In genomic region chr16:4548953-4549688, GRCm38 (mm10) we compare ENCODE assay signal across 14 mouse cellular contexts. TPM values are rescaled to one million over a fixed set of nuclear protein-coding genes. Genes with fewer than 3 reads are reported as not detected.
DNase-seq lines count a peak whose midpoint lies in the region; ATAC-seq and TF ChIP-seq lines count a peak whose summit lies in the region.
"Had no signal": no experiment of that assay in that cellular context is flagged by ENCODE, and none has a peak within 500 bp of the region (broad histone marks: within the 10 kb centered on the region; RNA-seq: fewer than 3 reads in every experiment).

No protein-coding gene starts in this region.

- no peaks in the 10 kb centered on the region for H3K27me3 ChIP-seq in intestine, embryonic 16.5 days (replicated peaks; ENCODE audit: control insufficient read depth, insufficient read depth, low read length)
- H3K27me3 ChIP-seq in kidney, adult 2 months (replicated peaks; ENCODE audit: control insufficient read depth, insufficient read depth, low read length) = no peaks in the 10 kb centered on the region
- H3K27me3 ChIP-seq: liver, embryonic 15.5 days had no signal

- peak; percentile 91 for ATAC-seq in intestine, embryonic 16.5 days

- H3K4me2 ChIP-seq in intestine, embryonic 16.5 days (ENCODE audit: low read depth, low read length) = peak overlapping the region; percentile 26
- H3K4me2 ChIP-seq: hindbrain, embryonic 14.5 days; liver, embryonic 15.5 days had no signal

- no peak overlapping the region for H3K27ac ChIP-seq in layer of hippocampus, adult 2 months
- peak overlapping the region; percentile 91 for H3K27ac ChIP-seq in intestine, embryonic 16.5 days (ENCODE audit: low read length)
- no peak overlapping the region for H3K27ac ChIP-seq in kidney, adult 2 months (ENCODE audit: insufficient read depth, low read depth, low read length)
- H3K27ac ChIP-seq: hindbrain, embryonic 14.5 days; left cerebral cortex, adult 2 months; liver, embryonic 15.5 days had no signal

- DNase-seq in layer of hippocampus, adult 2 months (ENCODE audit: low spot score in 2 of 2) = no peak
- no peak for DNase-seq in layer of hippocampus, postnatal 10 days (ENCODE audit: low spot score in 2 of 2)
- DNase-seq in B cell, adult 2 months = peak; percentile 48
- peak; percentile 63 for DNase-seq in ES-CJ7 (ENCODE audit: low read depth, low spot score)
- DNase-seq in frontal cortex, postnatal 36 days (ENCODE audit: low spot score in 2 of 2) = no peak
- no peak for DNase-seq in kidney, adult 2 months
- DNase-seq in adrenal gland, postnatal 14 days = no peak
- DNase-seq: adrenal gland, postnatal 10 days; cerebellum, adult 11-12 months; retina, postnatal 1 day had no signal

- H3K4me1 ChIP-seq in intestine, embryonic 16.5 days (ENCODE audit: control insufficient read depth, insufficient read depth, low read length) = peaks cover 28% of the 10 kb centered on the region
- no peaks in the 10 kb centered on the region for H3K4me1 ChIP-seq in kidney, adult 2 months (ENCODE audit: control insufficient read depth, insufficient read depth, low read length)

- H3K9me3 ChIP-seq in intestine, embryonic 16.5 days (ENCODE audit: control insufficient read depth, low read length) = no peaks in the 10 kb centered on the region
- H3K9me3 ChIP-seq: liver, embryonic 15.5 days had no signal

- no peak overlapping the region for H3K4me3 ChIP-seq in layer of hippocampus, adult 2 months
- H3K4me3 ChIP-seq in intestine, embryonic 16.5 days (ENCODE audit: low read length) = peak overlapping the region; percentile 15
- no peak overlapping the region for H3K4me3 ChIP-seq in kidney, adult 2 months (ENCODE audit: insufficient read depth, low read depth, low read length)
- H3K4me3 ChIP-seq: left cerebral cortex, adult 2 months; liver, embryonic 15.5 days had no signal

- peak overlapping the region; percentile 23; the same call in 1 of the 2 replicates for H3K9ac ChIP-seq in intestine, embryonic 16.5 days (ENCODE audit: low read depth, low read length)
- H3K9ac ChIP-seq: hindbrain, embryonic 14.5 days; liver, embryonic 15.5 days had no signal

- peak; percentile 47 for TF ChIP-seq CTCF in layer of hippocampus, adult 2 months (conservative IDR thresholded peaks at IDR 0.05)
- no peak; the same call in 1 of the 2 replicates for TF ChIP-seq CTCF in kidney, adult 2 months (conservative IDR thresholded peaks at IDR 0.05; ENCODE audit: insufficient read depth, insufficient read length, low read depth, low read length)

- no peaks in the 10 kb centered on the region for H3K36me3 ChIP-seq in intestine, embryonic 16.5 days (ENCODE audit: control insufficient read depth, insufficient read depth, low read length)
- H3K36me3 ChIP-seq in kidney, adult 2 months (ENCODE audit: control insufficient read depth, insufficient read depth, low read length) = no peaks in the 10 kb centered on the region

- no peak for TF ChIP-seq POLR2A in kidney, adult 2 months (IDR thresholded peaks at IDR 0.05; ENCODE audit: low read depth, low read length)

- 67% methylated on average over 18 of the region's 18 CpGs for WGBS in intestine, embryonic 16.5 days
- 80% methylated on average over 18 of the region's 18 CpGs for WGBS in kidney, adult 2 months

RNA-seq across cellular contexts. Expression of gene Srl, which starts 7.5 kb away (rescaled TPM):
- 10 to 100 TPM; 13.2 to 14.9 TPM for total RNA-seq in layer of hippocampus, adult 2 months (2021)
- 10 to 100 TPM; 25.4 to 25.7 TPM for total RNA-seq in layer of hippocampus, postnatal 10 days (2021)
- 8.0 and 8.5 TPM in 2 replicates for polyA plus RNA-seq in intestine, embryonic 16.5 days (2015; fragmentation: Nextera tagmentation; extraction: Ambion mirVana)
- polyA plus RNA-seq in kidney, adult 2 months (2012; rRNA removed) = 3.1 and 6.9 TPM in 2 replicates
- total RNA-seq in adrenal gland, postnatal 14 days (2021) = 11.5 and 16.2 TPM in 2 replicates

RNA-seq across cellular contexts. Expression of gene Tfap4, which starts 10.5 kb away (rescaled TPM):
- 1 to 10 TPM; 5.3 to 6.8 TPM for total RNA-seq in layer of hippocampus, adult 2 months (2021)
- 1 to 10 TPM; 4.2 to 4.3 TPM for total RNA-seq in layer of hippocampus, postnatal 10 days (2021)
- polyA plus RNA-seq in intestine, embryonic 16.5 days (2015; fragmentation: Nextera tagmentation; extraction: Ambion mirVana) = 23.0 and 26.5 TPM in 2 replicates
- polyA plus RNA-seq in kidney, adult 2 months (2012; rRNA removed) = 4.5 and 5.1 TPM in 2 replicates
- total RNA-seq in adrenal gland, postnatal 14 days (2021) = 5.7 and 9.2 TPM in 2 replicates

RNA-seq across cellular contexts. Expression of gene Glis2, which starts 45.4 kb away (rescaled TPM):
- total RNA-seq in layer of hippocampus, adult 2 months (2021) = 10 to 100 TPM; 11.0 to 13.9 TPM
- total RNA-seq in layer of hippocampus, postnatal 10 days (2021) = 10 to 100 TPM; 23.8 to 26.5 TPM
- polyA plus RNA-seq in intestine, embryonic 16.5 days (2015; fragmentation: Nextera tagmentation; extraction: Ambion mirVana) = 14.5 and 18.1 TPM in 2 replicates
- polyA plus RNA-seq in kidney, adult 2 months (2012; rRNA removed) = 210 and 226 TPM in 2 replicates
- 23.7 and 25.1 TPM in 2 replicates for total RNA-seq in adrenal gland, postnatal 14 days (2021)

Comparison
In these comparisons a context has a peak if more than half of its experiments do, and no peak if none do; other contexts are left out.
1. DNase-seq: peak in B cell, adult 2 months (2 of 2) and ES-CJ7 (single experiment); none in layer of hippocampus, adult 2 months (0 of 2), layer of hippocampus, postnatal 10 days (0 of 2), frontal cortex, postnatal 36 days (0 of 2), kidney, adult 2 months (single experiment) and adrenal gland, postnatal 14 days (single experiment).